Mouse (Mus musculus) neural tube, embryonic 10.5 days (tissue): ENCODE data around the gene Atad2b.
"Not testable (repeated sequence)": the region's sequence is repeated elsewhere in the genome, so short reads cannot be mapped to it uniquely, and the experiment has no call there.

Source experiments
- DNase-seq: peaks from one replicate; pipeline ENCODE4 v3.0.0-alpha.2; 2017; ENCODE audit warnings: low spot score; ENCODE audit errors: extremely low spot score

Atad2b gene

GRCm38 (mm10) chr12:4910496-4910895 lies 6.7 kb upstream of the Atad2b start:
- DNase-seq: not testable (repeated sequence)

GRCm38 (mm10) chr12:4911716-4912115 lies 5.4 kb upstream of the Atad2b start:
- no peak for DNase-seq

- DNase-seq: no peak
These were observed 2.7 kb upstream of the Atad2b start for GRCm38 (mm10) chr12:4914441-4914840.

- DNase-seq: no peak
These were observed 2.2 kb upstream of the Atad2b start for GRCm38 (mm10) chr12:4914944-4915343.

GRCm38 (mm10) chr12:4917805-4918591 lies 845 bp downstream of the Atad2b start:
- peak; percentile 88 for DNase-seq

- DNase-seq: no peak
These were observed 11.0 kb downstream of the Atad2b start for GRCm38 (mm10) chr12:4928197-4928596.

- no peak for DNase-seq
These were observed 13.8 kb downstream of the Atad2b start for GRCm38 (mm10) chr12:4930820-4931548.

- DNase-seq: no peak
These were observed 35.1 kb downstream of the Atad2b start for GRCm38 (mm10) chr12:4952272-4952671.

- no peak for DNase-seq
These were observed 36.0 kb downstream of the Atad2b start for GRCm38 (mm10) chr12:4953156-4953555.

GRCm38 (mm10) chr12:4972939-4973338 lies 55.8 kb downstream of the Atad2b start:
- peak; percentile 47 for DNase-seq

GRCm38 (mm10) chr12:4978324-4978723 lies 61.2 kb downstream of the Atad2b start:
- no peak for DNase-seq

GRCm38 (mm10) chr12:4996981-4997380 lies 79.8 kb downstream of the Atad2b start:
- no peak for DNase-seq

GRCm38 (mm10) chr12:5005338-5005737 lies 88.2 kb downstream of the Atad2b start:
- no peak for DNase-seq

GRCm38 (mm10) chr12:5005776-5006175 lies 88.6 kb downstream of the Atad2b start:
- not testable (repeated sequence) for DNase-seq

- not testable (repeated sequence) for DNase-seq
These were observed 91.5 kb downstream of the Atad2b start for GRCm38 (mm10) chr12:5008638-5009037.

GRCm38 (mm10) chr12:5025226-5025861 lies 108.2 kb downstream of the Atad2b start:
- no peak for DNase-seq

- no peak for DNase-seq
These were observed 111.9 kb downstream of the Atad2b start for GRCm38 (mm10) chr12:5029035-5029434.

- no peak for DNase-seq
These were observed 120.9 kb downstream of the Atad2b start for GRCm38 (mm10) chr12:5038008-5038407.

GRCm38 (mm10) chr12:5044141-5044540 lies 127.0 kb downstream of the Atad2b start:
- DNase-seq: no peak

GRCm38 (mm10) chr12:5048104-5048503 lies 131.0 kb downstream of the Atad2b start:
- DNase-seq: no peak

- no peak for DNase-seq
These were observed 150.4 kb downstream of the Atad2b start for GRCm38 (mm10) chr12:5067590-5067989.

- no peak for DNase-seq
These were observed 153.0 kb downstream of the Atad2b start for GRCm38 (mm10) chr12:5070131-5070530.
